In genomic region chr1:183453066-183453465, GRCm38 (mm10) we compare ENCODE assay signal across 19 mouse cellular contexts. TPM values are rescaled to one million over a fixed set of nuclear protein-coding genes. Genes with fewer than 3 reads are reported as not detected.
DNase-seq lines count a peak whose midpoint lies in the region; ATAC-seq and TF ChIP-seq lines count a peak whose summit lies in the region.
"Had no signal": no experiment of that assay in that cellular context is flagged by ENCODE, and none has a peak within 500 bp of the region (broad histone marks: within the 10 kb centered on the region; RNA-seq: fewer than 3 reads in every experiment).

No protein-coding gene starts in this region.

- no peaks in the 10 kb centered on the region for H3K9me3 ChIP-seq in forebrain, embryonic 15.5 days
- peaks cover 3% of the 10 kb centered on the region; the same call in 1 of the 2 replicates for H3K9me3 ChIP-seq in forebrain, embryonic 13.5 days (replicated peaks)
- no peaks in the 10 kb centered on the region for H3K9me3 ChIP-seq in neural tube, embryonic 11.5 days (ENCODE audit: control insufficient read depth, low read length)
- H3K9me3 ChIP-seq in hindbrain, embryonic 10.5 days: peaks cover 7% of the 10 kb centered on the region
- H3K9me3 ChIP-seq in hindbrain, postnatal 0 days (ENCODE audit: low read length): no peaks in the 10 kb centered on the region
- H3K9me3 ChIP-seq: midbrain, embryonic 15.5 days had no signal

- no peak overlapping the region for H3K4me2 ChIP-seq in forebrain, embryonic 15.5 days (replicated peaks)
- no peak overlapping the region for H3K4me2 ChIP-seq in forebrain, embryonic 13.5 days
- H3K4me2 ChIP-seq in neural tube, embryonic 11.5 days (ENCODE audit: low read depth): no peak overlapping the region
- no peak overlapping the region for H3K4me2 ChIP-seq in hindbrain, postnatal 0 days (ENCODE audit: low read depth, low read length)
- H3K4me2 ChIP-seq: limb, embryonic 13.5 days; midbrain, embryonic 15.5 days had no signal

- H3K27me3 ChIP-seq in forebrain, embryonic 15.5 days: no peaks in the 10 kb centered on the region
- no peaks in the 10 kb centered on the region for H3K27me3 ChIP-seq in forebrain, embryonic 13.5 days
- no peaks in the 10 kb centered on the region for H3K27me3 ChIP-seq in neural tube, embryonic 11.5 days (ENCODE audit: control insufficient read depth, insufficient read depth, low read length)
- H3K27me3 ChIP-seq in hindbrain, embryonic 10.5 days (ENCODE audit: insufficient read depth, poor library complexity, severe bottlenecking): no peaks in the 10 kb centered on the region
- no peaks in the 10 kb centered on the region for H3K27me3 ChIP-seq in hindbrain, postnatal 0 days (ENCODE audit: insufficient read depth, low read length)
- H3K27me3 ChIP-seq: limb, embryonic 13.5 days; midbrain, embryonic 15.5 days had no signal

- 9% methylated on average over 3 of the region's 3 CpGs for WGBS in forebrain, embryonic 15.5 days
- 37% methylated on average over 3 of the region's 3 CpGs for WGBS in forebrain, embryonic 13.5 days
- 31% methylated on average over 3 of the region's 3 CpGs for WGBS in neural tube, embryonic 11.5 days
- WGBS in hindbrain, embryonic 10.5 days: 20% methylated on average over 3 of the region's 3 CpGs
- WGBS in hindbrain, postnatal 0 days: 5% methylated on average over 3 of the region's 3 CpGs

- ATAC-seq in forebrain, embryonic 15.5 days (replicated peaks): 0 out of 2 replicates have a peak, but pooled peaks have one; percentile 23
- ATAC-seq in forebrain, embryonic 13.5 days: no peak
- no peak for ATAC-seq in neural tube, embryonic 11.5 days (ENCODE audit: insufficient read depth, low FRiP score, low TSS enrichment)
- no peak for ATAC-seq in hindbrain, postnatal 0 days
- ATAC-seq: forebrain, postnatal 0 days; midbrain, embryonic 15.5 days had no signal

- H3K4me3 ChIP-seq in forebrain, embryonic 15.5 days: no peak overlapping the region
- no peak overlapping the region for H3K4me3 ChIP-seq in forebrain, embryonic 13.5 days
- no peak overlapping the region for H3K4me3 ChIP-seq in neural tube, embryonic 11.5 days (ENCODE audit: low read depth, low read length)
- no peak overlapping the region for H3K4me3 ChIP-seq in hindbrain, embryonic 10.5 days
- H3K4me3 ChIP-seq in hindbrain, postnatal 0 days (ENCODE audit: low read length): no peak overlapping the region
- H3K4me3 ChIP-seq: erythroblast, embryonic 14.5 days; heart, embryonic 10.5 days; limb, embryonic 13.5 days; midbrain, embryonic 15.5 days had no signal

- H3K4me1 ChIP-seq in forebrain, embryonic 15.5 days: no peaks in the 10 kb centered on the region
- H3K4me1 ChIP-seq in forebrain, embryonic 13.5 days: no peaks in the 10 kb centered on the region
- H3K4me1 ChIP-seq in neural tube, embryonic 11.5 days (ENCODE audit: control insufficient read depth, insufficient read depth, low read length): no peaks in the 10 kb centered on the region
- peaks cover 9% of the 10 kb centered on the region; the same call in 1 of the 2 replicates for H3K4me1 ChIP-seq in hindbrain, embryonic 10.5 days (replicated peaks)
- no peaks in the 10 kb centered on the region for H3K4me1 ChIP-seq in hindbrain, postnatal 0 days (ENCODE audit: insufficient read depth, low read length)
- H3K4me1 ChIP-seq: midbrain, embryonic 15.5 days had no signal

- DNase-seq in neural tube, embryonic 11.5 days (ENCODE audit: low spot score): peak; percentile 24
- DNase-seq in neural tube, embryonic 10.5 days (ENCODE audit: extremely low spot score, low spot score): no peak
- DNase-seq in hindbrain, embryonic 10.5 days (ENCODE audit: low spot score): peak; percentile 8
- peak; percentile 61 for DNase-seq in hindbrain, postnatal 0 days (ENCODE audit: low spot score)
- DNase-seq in heart, postnatal 10 days: no peak
- DNase-seq: cerebellum, adult 9-10 months; forebrain, postnatal 0 days; thymus, postnatal 36 days had no signal

- intact Hi-C loops in heart, postnatal 10 days (cut with DNase I): no loop called here

- H3K36me3 ChIP-seq in forebrain, embryonic 15.5 days: no peaks in the 10 kb centered on the region
- no peaks in the 10 kb centered on the region for H3K36me3 ChIP-seq in forebrain, embryonic 13.5 days (ENCODE audit: poor library complexity, severe bottlenecking)
- H3K36me3 ChIP-seq in neural tube, embryonic 11.5 days (ENCODE audit: control insufficient read depth, insufficient read depth, low read length): no peaks in the 10 kb centered on the region
- H3K36me3 ChIP-seq in hindbrain, embryonic 10.5 days: no peaks in the 10 kb centered on the region
- no peaks in the 10 kb centered on the region for H3K36me3 ChIP-seq in hindbrain, postnatal 0 days (ENCODE audit: insufficient read depth, low read length)
- H3K36me3 ChIP-seq: heart, embryonic 10.5 days; limb, embryonic 13.5 days; midbrain, embryonic 15.5 days had no signal

- H3K27ac ChIP-seq in forebrain, embryonic 15.5 days (replicated peaks): no peak overlapping the region
- H3K27ac ChIP-seq in forebrain, embryonic 13.5 days: no peak overlapping the region
- no peak overlapping the region for H3K27ac ChIP-seq in neural tube, embryonic 11.5 days (ENCODE audit: low read depth, low read length)
- H3K27ac ChIP-seq in hindbrain, embryonic 10.5 days: no peak overlapping the region
- no peak overlapping the region for H3K27ac ChIP-seq in hindbrain, postnatal 0 days
- H3K27ac ChIP-seq: heart, embryonic 10.5 days; limb, embryonic 13.5 days; liver, embryonic 14.5 days; midbrain, embryonic 15.5 days had no signal

- no peak overlapping the region for H3K9ac ChIP-seq in forebrain, embryonic 15.5 days (replicated peaks)
- no peak overlapping the region for H3K9ac ChIP-seq in forebrain, embryonic 13.5 days
- H3K9ac ChIP-seq in neural tube, embryonic 11.5 days (ENCODE audit: low read length): no peak overlapping the region
- no peak overlapping the region for H3K9ac ChIP-seq in hindbrain, postnatal 0 days (replicated peaks; ENCODE audit: low read length)
- H3K9ac ChIP-seq: forebrain, postnatal 0 days; limb, embryonic 13.5 days; liver, embryonic 14.5 days; midbrain, embryonic 15.5 days had no signal

- TF ChIP-seq CTCF in hindbrain, postnatal 0 days (IDR thresholded peaks at IDR 0.05; ENCODE audit: low read depth): no peak

RNA-seq across cellular contexts. Expression of gene Hhipl2, which starts 35.1 kb away (rescaled TPM):
- 0.13 and 0.60 TPM in 2 replicates for polyA plus RNA-seq in forebrain, embryonic 15.5 days (2015; fragmentation: Nextera tagmentation; extraction: Ambion mirVana)
- 0.10 and 0.25 TPM in 2 replicates for polyA plus RNA-seq in forebrain, embryonic 13.5 days (2015; fragmentation: Nextera tagmentation; extraction: Ambion mirVana)
- polyA plus RNA-seq in neural tube, embryonic 11.5 days (2014; fragmentation: Nextera tagmentation; extraction: Ambion mirVana): 0.32 and 0.65 TPM in 2 replicates
- 0.13 TPM in 1 of 2 replicates, not detected in the other for polyA plus RNA-seq in hindbrain, embryonic 10.5 days (2016; fragmentation: Nextera tagmentation; extraction: Ambion mirVana)
- total RNA-seq in hindbrain, postnatal 0 days (2014; rRNA removed): not detected in 2 replicates
- 0.36 TPM in 1 of 2 replicates, not detected in the other for polyA plus RNA-seq in hindbrain, postnatal 0 days (2015; fragmentation: Nextera tagmentation; extraction: Ambion mirVana)
- total RNA-seq in heart, postnatal 10 days (2021): not detected
- total RNA-seq: adrenal gland, adult 18-20 months; gastrocnemius, adult 18-20 months; layer of hippocampus, postnatal 10 days had no signal
- polyA plus RNA-seq: erythroblast, embryonic 14.5 days; lung, embryonic 16.5 days had no signal

Comparison
In these comparisons a context has a peak if more than half of its experiments do, and no peak if none do; other contexts are left out.
1. DNase-seq: peak in neural tube, embryonic 11.5 days (single experiment), hindbrain, embryonic 10.5 days (single experiment) and hindbrain, postnatal 0 days (single experiment); none in neural tube, embryonic 10.5 days (single experiment) and heart, postnatal 10 days (0 of 2).